Mouse (Mus musculus) MEL (cell line): ENCODE data around the gene Pcnx. TPM values are rescaled to one million over a fixed set of nuclear protein-coding genes. Genes with fewer than 3 reads are reported as not detected.

ENCODE experiments used
- DNase-seq: peaks from one replicate; pipeline ENCODE4 v3.0.0; 2011; ENCODE audit warnings: low read depth, low spot score
- H3K27ac ChIP-seq: 2 replicates; pipeline ENCODE4 v1.5.1; 2012; ENCODE audit warnings: low read depth, mild to moderate bottlenecking, control low read depth, low read length, moderate library complexity; ENCODE audit not compliant: control insufficient read depth
- H3K27me3 ChIP-seq, 2 experiments: fragments of 150-350 bp in 1 of 2; sonication (generic) in 1 of 2; 2 replicates each; pipeline ENCODE4 v1.6.1; 2012; ENCODE audit warnings: low read length in 2 of 2, mild to moderate bottlenecking in 2 of 2, improper control_type of control experiment in 1 of 2, moderate library complexity in 1 of 2; ENCODE audit not compliant: insufficient read depth in 2 of 2, control insufficient read depth in 1 of 2
- H3K36me3 ChIP-seq, 2 experiments: 2 replicates each; pipeline ENCODE4 v1.6.1; 2012 to 2014; ENCODE audit warnings: low read length in 2 of 2, improper control_type of control experiment in 1 of 2, inconsistent platforms in 1 of 2, mild to moderate bottlenecking in 1 of 2; ENCODE audit not compliant: insufficient read depth in 2 of 2, control insufficient read depth in 1 of 2
- H3K4me1 ChIP-seq, 2 experiments: fragments of 150-350 bp in 1 of 2; sonication (generic) in 1 of 2; 2 replicates each; pipeline ENCODE4 v1.6.1; 2012; ENCODE audit warnings: low read length in 2 of 2, improper control_type of control experiment in 1 of 2, mild to moderate bottlenecking in 1 of 2; ENCODE audit not compliant: insufficient read depth in 2 of 2, control insufficient read depth in 1 of 2
- H3K4me3 ChIP-seq, 2 experiments: fragments of 150-350 bp in 1 of 2; sonication (generic) in 1 of 2; 2 replicates each; pipeline ENCODE4 v1.5.1; 2012; ENCODE audit warnings: low read depth in 2 of 2, low read length in 2 of 2, mild to moderate bottlenecking in 2 of 2, moderate library complexity in 2 of 2, control low read depth in 1 of 2, improper control_type of control experiment in 1 of 2; ENCODE audit not compliant: control insufficient read depth in 1 of 2, insufficient read depth in 1 of 2
- H3K79me2 ChIP-seq: 2 replicates; pipeline ENCODE4 v1.6.1; 2012; ENCODE audit warnings: mild to moderate bottlenecking, low read length, moderate library complexity; ENCODE audit not compliant: control insufficient read depth, poor library complexity, insufficient read depth
- H3K9ac ChIP-seq: 2 replicates; pipeline ENCODE4 v1.6.1; 2012; ENCODE audit warnings: low read depth, mild to moderate bottlenecking, control low read depth, low read length, moderate library complexity; ENCODE audit not compliant: control insufficient read depth, poor library complexity, severe bottlenecking
- H3K9me3 ChIP-seq: fragments of 150-350 bp; sonication (generic); replicated peaks from 2 replicates; pipeline ENCODE4 v1.6.1; 2012; ENCODE audit warnings: mild to moderate bottlenecking, low read length, improper control_type of control experiment, moderate library complexity; ENCODE audit not compliant: insufficient read depth
- BHLHE40 ChIP-seq: IDR thresholded peaks from 2 replicates; pipeline ENCODE4 v1.6.1; 2012; ENCODE audit warnings: low read depth, mild to moderate bottlenecking, inconsistent platforms, low read length, improper control_type of control experiment, borderline replicate concordance
- CHD1 ChIP-seq: IDR thresholded peaks from 2 replicates; pipeline ENCODE4 v1.6.1; 2012; ENCODE audit warnings: low read depth, mild to moderate bottlenecking, inconsistent platforms, low read length, improper control_type of control experiment
- CHD2 ChIP-seq: IDR thresholded peaks from 2 replicates; pipeline ENCODE4 v1.6.1; 2011; ENCODE audit warnings: low read length, improper control_type of control experiment
- CTCF ChIP-seq, 3 experiments: IDR thresholded peaks in 2 of 3; conservative IDR thresholded peaks in 1 of 3; 2 replicates each; pipeline ENCODE4 v1.5.1; 2011 to 2012; ENCODE audit warnings: low read length in 3 of 3, low read depth in 2 of 3, mild to moderate bottlenecking in 2 of 3, improper control_type of control experiment in 1 of 3, inconsistent platforms in 1 of 3, mixed read lengths in 1 of 3, moderate library complexity in 1 of 3; ENCODE audit not compliant: control insufficient read depth in 1 of 3, insufficient read depth in 1 of 3, poor library complexity in 1 of 3, severe bottlenecking in 1 of 3
- ELF1 ChIP-seq: IDR thresholded peaks from 2 replicates; pipeline ENCODE4 v1.6.1; 2014; ENCODE audit warnings: low read depth, mild to moderate bottlenecking, inconsistent platforms, low read length, improper control_type of control experiment, moderate library complexity
- EP300 ChIP-seq, 2 experiments: IDR thresholded peaks; 2 replicates each; pipeline ENCODE4 v1.6.1; 2011; ENCODE audit warnings: improper control_type of control experiment in 2 of 2, low read length in 2 of 2, low read depth in 1 of 2, mild to moderate bottlenecking in 1 of 2
- ETS1 ChIP-seq: IDR thresholded peaks from 2 replicates; pipeline ENCODE4 v1.6.1; 2012; ENCODE audit warnings: low read depth, mild to moderate bottlenecking, inconsistent platforms, low read length, improper control_type of control experiment, moderate library complexity
- GABPA ChIP-seq: IDR thresholded peaks from 2 replicates; pipeline ENCODE4 v1.6.1; 2012; ENCODE audit warnings: low read depth, mild to moderate bottlenecking, inconsistent platforms, low read length, improper control_type of control experiment, moderate library complexity
- GATA1 ChIP-seq: IDR thresholded peaks from 2 replicates; pipeline ENCODE4 v1.6.1; 2011; ENCODE audit warnings: low read depth, low read length, improper control_type of control experiment
- JUND ChIP-seq: IDR thresholded peaks from 2 replicates; pipeline ENCODE4 v1.6.1; 2011; ENCODE audit warnings: low read depth, mild to moderate bottlenecking, improper control_type of control experiment, low read length
- MAX ChIP-seq: IDR thresholded peaks from 2 replicates; pipeline ENCODE4 v1.6.1; 2011; ENCODE audit warnings: low read length, improper control_type of control experiment
- MAZ ChIP-seq: IDR thresholded peaks from 2 replicates; pipeline ENCODE4 v1.6.1; 2012; ENCODE audit warnings: low read depth, mild to moderate bottlenecking, inconsistent platforms, low read length, improper control_type of control experiment
- MYB ChIP-seq: IDR thresholded peaks from 2 replicates; pipeline ENCODE4 v1.6.1; 2011; ENCODE audit warnings: mild to moderate bottlenecking, low read depth, low read length, improper control_type of control experiment
- NELFE ChIP-seq: IDR thresholded peaks from 2 replicates; pipeline ENCODE4 v1.6.1; 2011; ENCODE audit warnings: low read depth, low read length, improper control_type of control experiment
- NRF1 ChIP-seq: IDR thresholded peaks from 2 replicates; pipeline ENCODE4 v1.6.1; 2014; ENCODE audit warnings: low read depth, mild to moderate bottlenecking, inconsistent platforms, low read length, improper control_type of control experiment, moderate library complexity; ENCODE audit not compliant: poor library complexity, insufficient read depth, severe bottlenecking
- POLR2AphosphoS2 ChIP-seq: IDR thresholded peaks from 2 replicates; pipeline ENCODE4 v1.6.1; 2011; ENCODE audit warnings: low read length, improper control_type of control experiment
- RAD21 ChIP-seq: IDR thresholded peaks from 2 replicates; pipeline ENCODE4 v1.6.1; 2011; ENCODE audit warnings: mild to moderate bottlenecking, low read depth, low read length, improper control_type of control experiment
- SIN3A ChIP-seq: IDR thresholded peaks from 2 replicates; pipeline ENCODE4 v1.6.1; 2012; ENCODE audit warnings: low read length, improper control_type of control experiment, inconsistent platforms
- UBTF ChIP-seq: IDR thresholded peaks from 2 replicates; pipeline ENCODE4 v1.6.1; 2012; ENCODE audit warnings: low read depth, mild to moderate bottlenecking, inconsistent platforms, low read length, improper control_type of control experiment, moderate library complexity, borderline replicate concordance; ENCODE audit not compliant: insufficient read depth
- ZMIZ1 ChIP-seq: IDR thresholded peaks from 2 replicates; pipeline ENCODE4 v1.6.1; 2012; ENCODE audit warnings: low read depth, mild to moderate bottlenecking, inconsistent platforms, low read length, improper control_type of control experiment, moderate library complexity
- polyA plus RNA-seq, 2 experiments: library from polyadenylated mRNA; stranded (reverse) in 1 of 2; unstranded in 1 of 2; fragments of >175 nt in 1 of 2; fragments of >200 nt in 1 of 2; gene quantifications; 2 replicates each; pipeline versions ENCODE4 v1.2.1 to v1.2.4; 2012; ENCODE audit warnings: low replicate concordance in 2 of 2, low read depth in 1 of 2; ENCODE audit not compliant: insufficient read length in 2 of 2, insufficient read depth in 1 of 2, missing spikeins in 1 of 2
- total RNA-seq: library from RNA; depleted of rRNA; stranded (reverse); fragments of 300-350 nt; gene quantifications from 2 replicates; pipeline ENCODE4 v1.2.3, GENCODE M21; 2012

Pcnx gene
- total and polyA plus RNA-seq, 3 experiments, result 8.9 to 140 (median 20.6) TPM

GRCm38 (mm10) chr12:81994911-81995667 lies 135.3 kb downstream of the Pcnx start:
- DNase-seq, result no peak
- no peaks in the 10 kb centered on the region for H3K4me1 ChIP-seq
- TF ChIP-seq NRF1, result no peak
- no peak for TF ChIP-seq ETS1
- no peak for TF ChIP-seq SIN3A
- TF ChIP-seq MYB, result no peak
- TF ChIP-seq MAZ, result no peak
- TF ChIP-seq CHD1, result no peak
- TF ChIP-seq RAD21, result no peak
- no peak for TF ChIP-seq JUND
- no peak for TF ChIP-seq BHLHE40
- no peak for TF ChIP-seq GABPA
- no peak for TF ChIP-seq ZMIZ1
- no peak for TF ChIP-seq POLR2AphosphoS2
- no peak for TF ChIP-seq MAX
- no peak for TF ChIP-seq NELFE
- TF ChIP-seq GATA1, result no peak
- no peak for TF ChIP-seq CHD2
- TF ChIP-seq EP300 (IDR thresholded peaks at IDR 0.05; ENCODE audit: low read depth in 1 of 2, low read length in 2 of 2), result no peak
- no peak for TF ChIP-seq CTCF (IDR thresholded peaks at IDR 0.05 in 2 of 3, conservative IDR thresholded peaks at IDR 0.05 in 1 of 3; ENCODE audit: control insufficient read depth in 1 of 3, insufficient read depth in 1 of 3, low read depth in 2 of 3, low read length in 3 of 3, poor library complexity in 1 of 3, severe bottlenecking in 1 of 3)
- TF ChIP-seq UBTF, result no peak
- TF ChIP-seq ELF1, result no peak
- TF ChIP-seq, all 39 proteins: peak for 0
- Histone ChIP-seq H3K27me3 (no peaks in the 10 kb centered on the region), H3K4me3 (no peak overlapping the region), H3K9ac (no peak overlapping the region), H3K79me2 (no peaks in the 10 kb centered on the region), H3K9me3 (no peaks in the 10 kb centered on the region), H3K36me3 (no peaks in the 10 kb centered on the region), H3K27ac (no peak overlapping the region)
